22 mouse cellular contexts compared by ENCODE assay signal in genomic region chr10:60624945-60625344, GRCm38 (mm10).
DNase-seq lines count a peak whose midpoint lies in the region; ATAC-seq and TF ChIP-seq lines count a peak whose summit lies in the region.
"Had no signal": no experiment of that assay in that cellular context is flagged by ENCODE, and none has a peak within 500 bp of the region (broad histone marks: within the 10 kb centered on the region; RNA-seq: fewer than 3 reads in every experiment).

No protein-coding gene starts in this region.

- no peaks in the 10 kb centered on the region for H3K36me3 ChIP-seq in embryonic facial prominence, embryonic 14.5 days (ENCODE audit: control insufficient read depth, insufficient read depth, low read length)
- H3K36me3 ChIP-seq in embryonic facial prominence, embryonic 10.5 days (replicated peaks): no peaks in the 10 kb centered on the region
- H3K36me3 ChIP-seq in forebrain, embryonic 15.5 days: no peaks in the 10 kb centered on the region
- H3K36me3 ChIP-seq in forebrain, embryonic 13.5 days (ENCODE audit: poor library complexity, severe bottlenecking): no peaks in the 10 kb centered on the region
- no peaks in the 10 kb centered on the region for H3K36me3 ChIP-seq in neural tube, embryonic 11.5 days (ENCODE audit: control insufficient read depth, insufficient read depth, low read length)
- H3K36me3 ChIP-seq in neural tube, embryonic 14.5 days (ENCODE audit: control insufficient read depth, insufficient read depth, low read length): no peaks in the 10 kb centered on the region
- H3K36me3 ChIP-seq: embryonic facial prominence, embryonic 12.5 days; heart, embryonic 10.5 days; heart, embryonic 13.5 days; hindbrain, embryonic 13.5 days; intestine, embryonic 15.5 days had no signal

- intact Hi-C loops in left cerebral cortex, adult 2 months (cut with DNase I): no loop called here

- no peak overlapping the region for H3K9ac ChIP-seq in embryonic facial prominence, embryonic 14.5 days (ENCODE audit: low read depth, low read length)
- H3K9ac ChIP-seq in forebrain, embryonic 15.5 days (replicated peaks): no peak overlapping the region
- no peak overlapping the region for H3K9ac ChIP-seq in forebrain, embryonic 13.5 days
- no peak overlapping the region for H3K9ac ChIP-seq in neural tube, embryonic 11.5 days (ENCODE audit: low read length)
- H3K9ac ChIP-seq in neural tube, embryonic 14.5 days (replicated peaks; ENCODE audit: low read depth, low read length): no peak overlapping the region
- H3K9ac ChIP-seq: embryonic facial prominence, embryonic 12.5 days; heart, embryonic 13.5 days; hindbrain, embryonic 13.5 days; intestine, embryonic 15.5 days had no signal

- WGBS in embryonic facial prominence, embryonic 14.5 days: 53% methylated on average over 3 of the region's 3 CpGs
- 55% methylated on average over 3 of the region's 3 CpGs for WGBS in embryonic facial prominence, embryonic 10.5 days
- 58% methylated on average over 3 of the region's 3 CpGs for WGBS in forebrain, embryonic 15.5 days
- WGBS in forebrain, embryonic 13.5 days: 31% methylated on average over 3 of the region's 3 CpGs
- 21% methylated on average over 3 of the region's 3 CpGs for WGBS in neural tube, embryonic 11.5 days
- WGBS in neural tube, embryonic 14.5 days: 11% methylated on average over 3 of the region's 3 CpGs

- peak; percentile 44; the same call in 1 of the 2 replicates for ATAC-seq in embryonic facial prominence, embryonic 14.5 days (ENCODE audit: low read depth)
- no peak for ATAC-seq in forebrain, embryonic 15.5 days (replicated peaks)
- ATAC-seq in forebrain, embryonic 13.5 days: no peak
- 0 out of 2 replicates have a peak, but pooled peaks have one; percentile 16 for ATAC-seq in neural tube, embryonic 11.5 days (ENCODE audit: insufficient read depth, low FRiP score, low TSS enrichment)
- peak; percentile 62; the same call in 1 of the 2 replicates for ATAC-seq in neural tube, embryonic 14.5 days (ENCODE audit: low read depth)
- ATAC-seq: activated CD4-positive, CD25-positive, alpha-beta regulatory T cell, adult 4 months; intestine, embryonic 15.5 days had no signal

- no peaks in the 10 kb centered on the region for H3K27me3 ChIP-seq in embryonic facial prominence, embryonic 14.5 days (replicated peaks; ENCODE audit: control insufficient read depth, insufficient read depth, low read length)
- H3K27me3 ChIP-seq in embryonic facial prominence, embryonic 10.5 days (replicated peaks; ENCODE audit: low read depth, poor library complexity, severe bottlenecking): no peaks in the 10 kb centered on the region
- H3K27me3 ChIP-seq in forebrain, embryonic 15.5 days: no peaks in the 10 kb centered on the region
- H3K27me3 ChIP-seq in forebrain, embryonic 13.5 days: no peaks in the 10 kb centered on the region
- H3K27me3 ChIP-seq in neural tube, embryonic 11.5 days (ENCODE audit: control insufficient read depth, insufficient read depth, low read length): no peaks in the 10 kb centered on the region
- H3K27me3 ChIP-seq in neural tube, embryonic 14.5 days (ENCODE audit: control insufficient read depth, insufficient read depth, low read length): no peaks in the 10 kb centered on the region
- H3K27me3 ChIP-seq: embryonic facial prominence, embryonic 12.5 days; intestine, embryonic 15.5 days had no signal

- no peak for DNase-seq in embryonic facial prominence, embryonic 14.5 days (ENCODE audit: low spot score)
- no peak for DNase-seq in embryonic facial prominence, embryonic 10.5 days (ENCODE audit: low spot score)
- peak; percentile 40 for DNase-seq in neural tube, embryonic 11.5 days (ENCODE audit: low spot score)
- no peak for DNase-seq in neural tube, embryonic 10.5 days (ENCODE audit: extremely low spot score, low spot score)
- DNase-seq in left cerebral cortex, adult 2 months (ENCODE audit: extremely low spot score in 1 of 2, low spot score in 2 of 2): no peak
- DNase-seq: adrenal gland, postnatal 10 days; cerebellum, adult 18-20 months; cerebellum, adult 9-10 months; gastrocnemius, postnatal 10 days; gastrocnemius, postnatal 36 days; heart, adult 2 months; heart, postnatal 14 days; heart, postnatal 4 days had no signal

- H3K9me3 ChIP-seq in embryonic facial prominence, embryonic 14.5 days (ENCODE audit: control insufficient read depth, low read length): peaks cover 13% of the 10 kb centered on the region
- H3K9me3 ChIP-seq in embryonic facial prominence, embryonic 10.5 days: peaks cover 13% of the 10 kb centered on the region
- H3K9me3 ChIP-seq in forebrain, embryonic 15.5 days: 0 out of 2 replicates have a peak, but pooled peaks cover 5% of the 10 kb centered on the region
- peaks cover 14% of the 10 kb centered on the region; the same call in 1 of the 2 replicates for H3K9me3 ChIP-seq in forebrain, embryonic 13.5 days (replicated peaks)
- peaks cover 5% of the 10 kb centered on the region for H3K9me3 ChIP-seq in neural tube, embryonic 11.5 days (ENCODE audit: control insufficient read depth, low read length)
- no peaks in the 10 kb centered on the region for H3K9me3 ChIP-seq in neural tube, embryonic 14.5 days (ENCODE audit: control insufficient read depth, low read length)
- H3K9me3 ChIP-seq: intestine, embryonic 15.5 days had no signal

- H3K4me3 ChIP-seq in embryonic facial prominence, embryonic 14.5 days (ENCODE audit: low read depth, low read length): no peak overlapping the region
- no peak overlapping the region for H3K4me3 ChIP-seq in embryonic facial prominence, embryonic 10.5 days
- H3K4me3 ChIP-seq in forebrain, embryonic 15.5 days: no peak overlapping the region
- H3K4me3 ChIP-seq in forebrain, embryonic 13.5 days: no peak overlapping the region
- H3K4me3 ChIP-seq in neural tube, embryonic 11.5 days (ENCODE audit: low read depth, low read length): no peak overlapping the region
- H3K4me3 ChIP-seq in neural tube, embryonic 14.5 days (ENCODE audit: low read depth, low read length): no peak overlapping the region
- no peak overlapping the region for H3K4me3 ChIP-seq in left cerebral cortex, adult 2 months
- H3K4me3 ChIP-seq: embryonic facial prominence, embryonic 12.5 days; heart, adult 2 months; heart, embryonic 10.5 days; heart, embryonic 13.5 days; hindbrain, embryonic 13.5 days; intestine, embryonic 15.5 days had no signal

- no peak for TF ChIP-seq CTCF in left cerebral cortex, adult 2 months (IDR thresholded peaks at IDR 0.05)

- no peak overlapping the region for H3K27ac ChIP-seq in embryonic facial prominence, embryonic 14.5 days (replicated peaks; ENCODE audit: low read depth, low read length)
- no peak overlapping the region for H3K27ac ChIP-seq in embryonic facial prominence, embryonic 10.5 days (replicated peaks)
- 0 out of 2 replicates have a peak overlapping the region, but pooled peaks have one; percentile 40 for H3K27ac ChIP-seq in forebrain, embryonic 15.5 days (replicated peaks)
- H3K27ac ChIP-seq in forebrain, embryonic 13.5 days: no peak overlapping the region
- no peak overlapping the region for H3K27ac ChIP-seq in neural tube, embryonic 11.5 days (ENCODE audit: low read depth, low read length)
- H3K27ac ChIP-seq in neural tube, embryonic 14.5 days (ENCODE audit: low read depth, low read length): no peak overlapping the region
- no peak overlapping the region for H3K27ac ChIP-seq in left cerebral cortex, adult 2 months
- H3K27ac ChIP-seq: embryonic facial prominence, embryonic 12.5 days; heart, adult 2 months; heart, embryonic 10.5 days; heart, embryonic 13.5 days; hindbrain, embryonic 13.5 days; intestine, embryonic 15.5 days had no signal

- H3K4me1 ChIP-seq in embryonic facial prominence, embryonic 14.5 days (ENCODE audit: control insufficient read depth, insufficient read depth, low read length): no peaks in the 10 kb centered on the region
- peaks cover 12% of the 10 kb centered on the region for H3K4me1 ChIP-seq in embryonic facial prominence, embryonic 10.5 days
- H3K4me1 ChIP-seq in forebrain, embryonic 15.5 days: peaks cover 18% of the 10 kb centered on the region
- H3K4me1 ChIP-seq in forebrain, embryonic 13.5 days: peaks cover 18% of the 10 kb centered on the region
- no peaks in the 10 kb centered on the region; the same call in 1 of the 2 replicates for H3K4me1 ChIP-seq in neural tube, embryonic 11.5 days (ENCODE audit: control insufficient read depth, insufficient read depth, low read length)
- no peaks in the 10 kb centered on the region for H3K4me1 ChIP-seq in neural tube, embryonic 14.5 days (ENCODE audit: control insufficient read depth, insufficient read depth, low read length)
- H3K4me1 ChIP-seq: heart, embryonic 13.5 days had no signal

- no peak overlapping the region for H3K4me2 ChIP-seq in embryonic facial prominence, embryonic 14.5 days (ENCODE audit: low read depth, low read length)
- H3K4me2 ChIP-seq in forebrain, embryonic 15.5 days (replicated peaks): no peak overlapping the region
- H3K4me2 ChIP-seq in forebrain, embryonic 13.5 days: no peak overlapping the region
- H3K4me2 ChIP-seq in neural tube, embryonic 11.5 days (ENCODE audit: low read depth): no peak overlapping the region
- no peak overlapping the region for H3K4me2 ChIP-seq in neural tube, embryonic 14.5 days (ENCODE audit: low read depth, low read length)
- H3K4me2 ChIP-seq: embryonic facial prominence, embryonic 12.5 days; heart, embryonic 13.5 days; hindbrain, embryonic 13.5 days; intestine, embryonic 15.5 days had no signal

Comparison
In these comparisons a context has a peak if more than half of its experiments do, and no peak if none do; other contexts are left out.
1. ATAC-seq: peak in embryonic facial prominence, embryonic 14.5 days (single experiment), neural tube, embryonic 11.5 days (single experiment) and neural tube, embryonic 14.5 days (single experiment); none in forebrain, embryonic 15.5 days (single experiment) and forebrain, embryonic 13.5 days (single experiment).